In the genomic region with DNA sequence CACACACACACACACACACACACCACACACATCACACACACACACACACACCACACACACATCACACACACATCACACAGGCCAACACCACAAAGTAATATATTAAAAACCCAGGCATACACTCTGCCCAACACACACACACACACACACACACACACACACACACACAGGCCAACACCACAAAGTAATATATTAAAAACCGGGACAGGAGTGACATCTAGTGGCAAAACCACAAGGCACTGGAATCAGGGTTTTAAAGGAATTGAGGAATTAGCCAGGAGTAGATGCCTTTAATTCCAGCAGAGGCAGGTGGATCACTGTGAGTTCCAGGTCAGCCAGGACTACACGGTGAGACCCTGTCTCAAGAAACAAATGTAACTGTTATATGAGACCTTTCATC, we compare ENCODE assay signal across 10 mouse cellular contexts. TPM values are rescaled to one million over a fixed set of nuclear protein-coding genes. Genes with fewer than 3 reads are reported as not detected.
DNase-seq lines count a peak whose midpoint lies in the region; ATAC-seq and TF ChIP-seq lines count a peak whose summit lies in the region.
"Had no signal": no experiment of that assay in that cellular context is flagged by ENCODE, and none has a peak within 500 bp of the region (broad histone marks: within the 10 kb centered on the region; RNA-seq: fewer than 3 reads in every experiment).

No protein-coding gene starts in this region.

- intact Hi-C loops in heart, postnatal 36 days (cut with DNase I) = no loop called here

- ATAC-seq in hindbrain, embryonic 15.5 days (ENCODE audit: low FRiP score, low read depth) = peak; percentile 51; the same call in 1 of the 2 replicates
- ATAC-seq in hindbrain, embryonic 16.5 days = no peak

- H3K4me2 ChIP-seq in hindbrain, embryonic 15.5 days = no peak overlapping the region
- no peak overlapping the region for H3K4me2 ChIP-seq in hindbrain, embryonic 16.5 days (ENCODE audit: low read length)
- H3K4me2 ChIP-seq: neural tube, embryonic 12.5 days; stomach, embryonic 15.5 days had no signal

- H3K9me3 ChIP-seq in hindbrain, embryonic 15.5 days = no peaks in the 10 kb centered on the region
- no peaks in the 10 kb centered on the region for H3K9me3 ChIP-seq in hindbrain, embryonic 16.5 days (ENCODE audit: control insufficient read depth, low read length)
- H3K9me3 ChIP-seq: neural tube, embryonic 12.5 days; stomach, embryonic 15.5 days had no signal

- 33% methylated on average over 2 of the region's 2 CpGs for WGBS in hindbrain, embryonic 15.5 days
- WGBS in hindbrain, embryonic 16.5 days = 35% methylated on average over 2 of the region's 2 CpGs

- no peak overlapping the region for H3K27ac ChIP-seq in hindbrain, embryonic 15.5 days (replicated peaks)
- H3K27ac ChIP-seq in hindbrain, embryonic 16.5 days (ENCODE audit: low read depth, low read length) = no peak overlapping the region
- H3K27ac ChIP-seq in cortical plate, adult 2 months (ENCODE audit: insufficient read depth, low read length) = no peak overlapping the region
- H3K27ac ChIP-seq: neural tube, embryonic 12.5 days; stomach, embryonic 15.5 days had no signal

- H3K4me1 ChIP-seq in hindbrain, embryonic 15.5 days (replicated peaks) = no peaks in the 10 kb centered on the region
- no peaks in the 10 kb centered on the region for H3K4me1 ChIP-seq in hindbrain, embryonic 16.5 days (ENCODE audit: control insufficient read depth, insufficient read depth, low read depth, low read length)
- no peaks in the 10 kb centered on the region for H3K4me1 ChIP-seq in cortical plate, adult 2 months (ENCODE audit: control insufficient read depth, insufficient read depth, low read length)
- H3K4me1 ChIP-seq: neural tube, embryonic 12.5 days; stomach, embryonic 15.5 days had no signal

- peak; percentile 25; the same call in 1 of the 2 replicates for TF ChIP-seq CTCF in cortical plate, adult 2 months (IDR thresholded peaks at IDR 0.05; ENCODE audit: extremely low read depth, insufficient read depth, low read length)

- H3K4me3 ChIP-seq in hindbrain, embryonic 15.5 days = no peak overlapping the region
- H3K4me3 ChIP-seq in hindbrain, embryonic 16.5 days (ENCODE audit: low read length) = no peak overlapping the region
- H3K4me3 ChIP-seq in cortical plate, adult 2 months (ENCODE audit: insufficient read depth, low read length) = no peak overlapping the region
- H3K4me3 ChIP-seq: neural tube, embryonic 12.5 days; stomach, embryonic 15.5 days had no signal

- no peak for TF ChIP-seq POLR2A in cortical plate, adult 2 months (IDR thresholded peaks at IDR 0.05; ENCODE audit: extremely low read depth, insufficient read depth, low read length)

- no peak overlapping the region for H3K9ac ChIP-seq in hindbrain, embryonic 15.5 days
- H3K9ac ChIP-seq in hindbrain, embryonic 16.5 days (ENCODE audit: low read depth, low read length) = no peak overlapping the region
- H3K9ac ChIP-seq: neural tube, embryonic 12.5 days; stomach, embryonic 15.5 days had no signal

- no peaks in the 10 kb centered on the region for H3K27me3 ChIP-seq in hindbrain, embryonic 15.5 days
- H3K27me3 ChIP-seq in hindbrain, embryonic 16.5 days (replicated peaks; ENCODE audit: control insufficient read depth, insufficient read depth, low read length) = no peaks in the 10 kb centered on the region
- H3K27me3 ChIP-seq: neural tube, embryonic 12.5 days; stomach, embryonic 15.5 days had no signal

- H3K36me3 ChIP-seq in hindbrain, embryonic 15.5 days = peaks cover 20% of the 10 kb centered on the region
- H3K36me3 ChIP-seq in hindbrain, embryonic 16.5 days (ENCODE audit: control insufficient read depth, insufficient read depth, low read length) = peaks cover 14% of the 10 kb centered on the region

- peak; percentile 14 to 20 for DNase-seq in right cerebral cortex, adult 2 months (ENCODE audit: low spot score in 2 of 2)
- DNase-seq in right cerebral cortex, postnatal 14 days = no peak
- no peak for DNase-seq in urinary bladder, adult 2 months (ENCODE audit: low spot score)
- DNase-seq in heart, postnatal 36 days = no peak

RNA-seq across cellular contexts. Expression of gene Gcm1, which starts 26.5 kb away (rescaled TPM):
- not detected in 2 replicates for polyA plus RNA-seq in hindbrain, embryonic 15.5 days (2015; fragmentation: Nextera tagmentation; extraction: Ambion mirVana)
- not detected in 2 replicates for polyA plus RNA-seq in hindbrain, embryonic 16.5 days (2015; fragmentation: Nextera tagmentation; extraction: Ambion mirVana)
- not detected in 2 replicates for polyA plus RNA-seq in cortical plate, adult 2 months (2012; rRNA removed)
- polyA plus RNA-seq in urinary bladder, adult 2 months (2012; rRNA removed) = not detected in 2 replicates
- not detected for total RNA-seq in heart, postnatal 36 days (2021)
- total RNA-seq: liver, adult 2 months had no signal
- polyA plus RNA-seq: liver, adult 2 months; neural tube, embryonic 12.5 days; stomach, embryonic 15.5 days had no signal

RNA-seq across cellular contexts. Expression of gene Fbxo9, which starts 30.6 kb away (rescaled TPM):
- 74.3 and 83.5 TPM in 2 replicates for polyA plus RNA-seq in hindbrain, embryonic 15.5 days (2015; fragmentation: Nextera tagmentation; extraction: Ambion mirVana)
- 79.8 and 88.4 TPM in 2 replicates for polyA plus RNA-seq in hindbrain, embryonic 16.5 days (2015; fragmentation: Nextera tagmentation; extraction: Ambion mirVana)
- polyA plus RNA-seq in cortical plate, adult 2 months (2012; rRNA removed) = 138 and 144 TPM in 2 replicates
- polyA plus RNA-seq in urinary bladder, adult 2 months (2012; rRNA removed) = 80.0 and 81.1 TPM in 2 replicates
- total RNA-seq in heart, postnatal 36 days (2021) = 10 to 100 TPM; 49.9 to 52.5 TPM

RNA-seq across cellular contexts. Expression of gene Ick, which starts 30.8 kb away (rescaled TPM):
- polyA plus RNA-seq in hindbrain, embryonic 15.5 days (2015; fragmentation: Nextera tagmentation; extraction: Ambion mirVana) = 36.2 and 36.9 TPM in 2 replicates
- polyA plus RNA-seq in hindbrain, embryonic 16.5 days (2015; fragmentation: Nextera tagmentation; extraction: Ambion mirVana) = 31.8 and 36.7 TPM in 2 replicates
- polyA plus RNA-seq in cortical plate, adult 2 months (2012; rRNA removed) = 18.0 and 19.1 TPM in 2 replicates
- 18.2 and 20.5 TPM in 2 replicates for polyA plus RNA-seq in urinary bladder, adult 2 months (2012; rRNA removed)
- total RNA-seq in heart, postnatal 36 days (2021) = 10 to 100 TPM; 13.7 to 15.3 TPM

Comparison
In these comparisons a context has a peak if more than half of its experiments do, and no peak if none do; other contexts are left out.
1. DNase-seq: peak in right cerebral cortex, adult 2 months (2 of 2); none in right cerebral cortex, postnatal 14 days (single experiment), urinary bladder, adult 2 months (single experiment) and heart, postnatal 36 days (0 of 2).